Mouse (Mus musculus): ENCODE measurements around the gene Cyp2c40. TPM values are rescaled to one million over a fixed set of nuclear protein-coding genes. Genes with fewer than 3 reads are reported as not detected.

Gene Cyp2c40
- polyA plus RNA-seq, 1 experiment from 2014 or later: not detected

Other genes starting within 250 kb of the Cyp2c40 start
- gene Cyp2c67, start 163.8 kb downstream of the Cyp2c40 start, polyA plus RNA-seq (2014; fragmentation: Nextera tagmentation; extraction: Ambion mirVana): 0.43 and 0.54 TPM in 2 replicates
- gene Cyp2c68, start 71.8 kb downstream of the Cyp2c40 start, polyA plus RNA-seq (2014; fragmentation: Nextera tagmentation; extraction: Ambion mirVana): 20.5 and 24.0 TPM in 2 replicates
- not detected in 2 replicates for gene Cyp2c69, start 74.0 kb upstream of the Cyp2c40 start, polyA plus RNA-seq (2014; fragmentation: Nextera tagmentation; extraction: Ambion mirVana)
- gene Cyp2c37, start 179.6 kb upstream of the Cyp2c40 start, polyA plus RNA-seq (2014; fragmentation: Nextera tagmentation; extraction: Ambion mirVana): not detected in 2 replicates